Mouse (Mus musculus) large intestine, adult 2 months (tissue): ENCODE measurements around the gene Gm3194. TPM values are rescaled to one million over a fixed set of nuclear protein-coding genes. Genes with fewer than 3 reads are reported as not detected.
"Not testable (repeated sequence)": the region's sequence is repeated elsewhere in the genome, so short reads cannot be mapped to it uniquely, and the experiment has no call there.

ENCODE experiments used
- DNase-seq: peaks from one replicate; pipeline ENCODE4 v3.0.0-alpha.2; 2012; ENCODE audit warnings: low read depth, low spot score
- WGBS: fragments of 180-500 bp; shearing (Covaris S2); methylation state at CpG from one replicate; pipeline ENCODE4 v1.1.7; 2018; 5-methylcytosine and 5-hydroxymethylcytosine counted together
- polyA plus RNA-seq: library from polyadenylated mRNA; depleted of rRNA; stranded (reverse); fragments of >200 nt; gene quantifications from 2 replicates; pipeline ENCODE4 v1.2.3, GENCODE M21; 2012; rRNA removed

Gm3194 gene
- 0.06 and 0.15 TPM in 2 replicates for polyA plus RNA-seq

- DNase-seq, result not testable (repeated sequence)
- WGBS, result no CpG with 5 or more reads among the region's 3 CpGs
Measured at GRCm38 (mm10) chr14:5455367-5455766, at the start of gene Gm3194. TSS of gene Gm3194 (minus strand) at chr14:5455467.

DNA sequence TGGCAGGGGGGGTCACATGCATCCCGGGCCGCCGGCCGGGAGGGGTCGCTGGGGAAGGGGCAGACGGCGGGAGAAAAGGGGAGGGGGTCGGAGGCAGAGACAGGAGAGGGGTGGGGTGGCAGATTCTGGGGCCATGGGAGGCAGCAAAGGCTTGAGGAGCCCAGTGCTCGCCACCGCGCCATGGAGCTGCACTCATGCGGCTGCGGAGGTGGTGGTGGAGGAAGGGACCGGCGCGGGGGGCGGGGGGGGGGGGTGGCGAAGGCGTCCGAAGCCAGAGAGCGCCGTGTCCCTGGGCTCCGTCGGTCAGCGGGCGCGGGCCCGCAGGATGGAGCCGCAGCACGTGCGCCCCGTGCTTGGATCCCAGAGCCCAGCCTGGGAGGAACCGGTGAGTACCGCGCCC is 46.1 kb upstream of the Gm3194 start, which contains the start of gene Gm3488:
Gene Gm3488, plus strand, starts transcription at position 301 of the 400 bp plus-strand sequence.
- not testable (repeated sequence) for DNase-seq
- no CpG with 5 or more reads among the region's 35 CpGs for WGBS

GRCm38 (mm10) chr14:5483907-5484306 is 28.6 kb upstream of the Gm3194 start, which contains the start of gene Gm3187:
TSS of gene Gm3187 (plus strand) at chr14:5484207.
- not testable (repeated sequence) for DNase-seq
- WGBS, result 69% methylated on average over 4 of the region's 5 CpGs

- not testable (repeated sequence) for DNase-seq
- no CpG with 5 or more reads among the region's 3 CpGs for WGBS
Measured at GRCm38 (mm10) chr14:5477730-5478129, 22.5 kb upstream of the Gm3194 start, which contains the start of gene Gm8246. TSS of gene Gm8246 (minus strand) at chr14:5477830.

GRCm38 (mm10) chr14:5460469-5460868 is 5.2 kb upstream of the Gm3194 start:
- no CpG with 5 or more reads among the region's 19 CpGs for WGBS
- not testable (repeated sequence) for DNase-seq

DNA sequence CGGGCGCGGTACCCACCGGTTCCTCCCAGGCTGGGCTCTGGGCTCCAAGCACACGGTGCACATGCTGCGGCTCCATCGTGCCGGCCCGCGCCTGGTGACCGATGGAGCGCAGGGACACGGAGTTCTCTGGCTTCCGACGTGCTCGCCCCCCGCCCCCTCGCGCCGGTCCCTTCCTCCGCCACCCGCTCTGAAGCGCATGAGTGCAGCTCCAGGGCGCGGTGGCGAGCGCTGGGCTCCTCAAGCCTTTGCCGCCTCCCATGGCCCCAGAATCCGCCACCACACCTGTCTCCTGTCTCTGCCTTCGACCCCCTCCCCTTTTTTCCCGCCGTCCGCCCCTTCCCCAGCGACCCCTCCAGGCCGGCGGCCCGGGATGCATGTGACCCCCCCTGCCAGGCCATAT is 66.3 kb downstream of the Gm3194 start, which contains the start of gene Gm3500:
Gene Gm3500, minus strand, starts transcription at position 101 of the 400 bp plus-strand sequence.
- no CpG with 5 or more reads among the region's 37 CpGs for WGBS
- DNase-seq, result not testable (repeated sequence)

Other genes with a start within 250 kb of the Gm3194 start
- not detected in 2 replicates for gene Gm3526, start 194.9 kb downstream of the Gm3194 start, polyA plus RNA-seq
- not detected in 2 replicates for gene Gm3542, start 120.5 kb downstream of the Gm3194 start, polyA plus RNA-seq
- not detected in 2 replicates for gene Gm3500, start 66.4 kb downstream of the Gm3194 start, polyA plus RNA-seq
- gene Gm8246, start 22.4 kb upstream of the Gm3194 start, polyA plus RNA-seq, result not detected in 2 replicates
- gene Gm3187, start 28.7 kb upstream of the Gm3194 start, polyA plus RNA-seq, result not detected in 2 replicates
- gene Gm3488, start 46.2 kb upstream of the Gm3194 start, polyA plus RNA-seq, result 0.08 and 0.10 TPM in 2 replicates
- not detected in 2 replicates for gene Gm3532, start 83.0 kb upstream of the Gm3194 start, polyA plus RNA-seq
- gene Gm8265, start 177.6 kb upstream of the Gm3194 start, polyA plus RNA-seq, result not detected in 2 replicates
- not detected in 2 replicates for gene Gm9603, start 232.0 kb upstream of the Gm3194 start, polyA plus RNA-seq